Mouse (Mus musculus) cerebellum, adult 2 months (tissue): ENCODE data around the gene Clic1.

Experiments used
- CTCF ChIP-seq: fragments of 200-500 bp; IDR thresholded peaks from 2 replicates; pipeline ENCODE4 v1.5.1; 2011; ENCODE audit warnings: low read depth, mild to moderate bottlenecking, control low read depth, low read length, moderate library complexity, borderline replicate concordance; ENCODE audit not compliant: insufficient read depth
- POLR2A ChIP-seq: fragments of 200-500 bp; IDR thresholded peaks from 2 replicates; pipeline ENCODE4 v1.6.1; 2011; ENCODE audit warnings: low read length, control low read depth, borderline replicate concordance; ENCODE audit not compliant: insufficient read depth

DNA sequence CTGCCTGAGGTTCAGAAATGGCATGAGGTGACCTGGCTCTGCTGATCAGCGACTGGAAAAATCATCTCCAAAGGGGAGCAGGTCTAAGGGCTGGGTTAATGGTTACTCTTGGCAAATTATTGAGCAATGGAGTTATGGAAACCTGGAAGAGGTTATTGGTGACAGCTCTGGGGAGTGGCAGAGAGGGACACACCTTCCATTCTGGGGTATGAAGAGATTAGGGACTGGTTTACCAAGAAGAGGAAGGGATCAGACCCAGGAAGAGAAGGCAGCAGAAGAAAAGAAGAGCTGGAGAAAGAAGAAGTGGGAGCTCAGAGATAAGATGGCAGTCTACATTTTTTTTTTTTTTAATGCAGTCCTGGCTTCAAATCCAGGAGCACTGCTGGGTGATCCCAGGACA, 2.1 kb upstream of the Clic1 start:
- TF ChIP-seq CTCF = no peak
- no peak for TF ChIP-seq POLR2A
